Mouse (Mus musculus) kidney, adult 2 months (tissue): Measurements from ENCODE around the gene Zfx. TPM values are rescaled to one million over a fixed set of nuclear protein-coding genes. Genes with fewer than 3 reads are reported as not detected.

Experiments
- DNase-seq: peaks from one replicate; pipeline ENCODE4 v3.0.0; 2021
- H3K27ac ChIP-seq: fragments of 200-500 bp; 2 replicates; pipeline ENCODE4 v1.5.1; 2012; ENCODE audit warnings: low read depth, low read length, control low read depth, inconsistent platforms; ENCODE audit not compliant: insufficient read depth
- H3K27me3 ChIP-seq: fragments of 200-500 bp; replicated peaks from 2 replicates; pipeline ENCODE4 v1.6.1; 2012; ENCODE audit warnings: mild to moderate bottlenecking, moderate library complexity, low read length, inconsistent platforms; ENCODE audit not compliant: control insufficient read depth, insufficient read depth
- H3K36me3 ChIP-seq: fragments of 200-500 bp; 2 replicates; pipeline ENCODE4 v1.6.1; 2012; ENCODE audit warnings: mild to moderate bottlenecking, moderate library complexity, low read length, inconsistent platforms; ENCODE audit not compliant: control insufficient read depth, insufficient read depth
- H3K4me1 ChIP-seq: fragments of 200-500 bp; 2 replicates; pipeline ENCODE4 v1.6.1; 2011; ENCODE audit warnings: low read length; ENCODE audit not compliant: control insufficient read depth, insufficient read depth
- H3K4me3 ChIP-seq: fragments of 200-500 bp; 2 replicates; pipeline ENCODE4 v1.5.1; 2011; ENCODE audit warnings: mild to moderate bottlenecking, low read depth, low read length, control low read depth; ENCODE audit not compliant: insufficient read depth
- CTCF ChIP-seq: fragments of 200-500 bp; conservative IDR thresholded peaks from 2 replicates; pipeline ENCODE4 v1.5.1; 2011; ENCODE audit warnings: low read depth, mild to moderate bottlenecking, control low read depth, low read length, moderate library complexity, mixed read lengths; ENCODE audit not compliant: insufficient read depth, insufficient read length
- POLR2A ChIP-seq: fragments of 200-500 bp; IDR thresholded peaks from one replicate; pipeline ENCODE4 v1.6.1; 2011; ENCODE audit warnings: low read depth, low read length, control low read depth
- WGBS: fragments of 180-500 bp; shearing (Covaris S2); methylation state at CpG from one replicate; pipeline ENCODE4 v1.1.7; 2018; 5-methylcytosine and 5-hydroxymethylcytosine counted together
- polyA plus RNA-seq: library from polyadenylated mRNA; depleted of rRNA; stranded (reverse); fragments of >200 nt; gene quantifications from 2 replicates; pipeline ENCODE4 v1.2.3, GENCODE M21; 2012

The Zfx gene
- polyA plus RNA-seq, 1 experiment, result 5.4 TPM

DNA sequence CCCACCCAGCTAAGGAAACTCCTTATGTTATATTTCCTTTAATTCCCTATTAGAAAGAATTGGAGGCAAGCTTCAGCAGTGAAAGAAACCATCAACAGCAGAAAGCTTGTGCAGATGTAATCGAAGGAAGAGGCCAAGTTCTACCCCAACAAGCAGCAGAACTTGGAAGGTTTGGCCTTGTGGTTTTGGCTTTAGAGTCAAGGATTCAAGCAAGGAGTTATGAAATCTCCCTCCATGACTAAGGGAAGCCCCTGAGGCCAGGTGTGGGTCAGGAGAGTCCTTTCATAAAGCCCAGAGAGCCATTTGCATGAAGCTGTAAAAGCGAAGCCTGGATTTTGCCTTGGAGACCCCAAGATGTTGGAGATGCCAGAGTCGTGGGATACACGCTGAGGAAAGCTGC, 11.6 kb upstream of the Zfx start:
- H3K4me1 ChIP-seq, result no peaks in the 10 kb centered on the region
- no peak for DNase-seq
- WGBS, result 82% methylated on average over 4 of the region's 4 CpGs
- no peak overlapping the region for H3K4me3 ChIP-seq
- no peaks in the 10 kb centered on the region for H3K36me3 ChIP-seq
- no peaks in the 10 kb centered on the region for H3K27me3 ChIP-seq
- TF ChIP-seq CTCF (no peak), POLR2A (no peak)
- no peak overlapping the region for H3K27ac ChIP-seq

DNA sequence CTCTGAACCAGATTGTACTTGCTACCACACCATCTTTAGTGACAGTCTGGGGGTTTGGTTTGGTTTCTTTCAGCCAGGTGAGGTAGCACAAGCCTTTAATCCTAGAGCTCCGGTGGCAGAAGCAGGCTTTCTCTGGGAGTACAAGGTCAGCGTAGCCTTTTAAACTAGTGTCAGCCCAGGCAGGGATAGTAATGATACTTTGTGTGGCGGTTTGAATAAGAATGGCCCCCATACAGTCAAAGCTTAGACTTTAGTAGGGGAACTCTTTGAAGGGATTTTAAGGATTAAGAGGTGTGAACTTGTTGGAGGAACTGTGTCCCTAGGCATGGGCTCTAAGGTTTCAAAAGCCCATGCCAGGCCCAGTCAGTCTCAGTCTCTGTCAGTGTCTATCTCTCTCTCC, 10.0 kb upstream of the Zfx start:
- WGBS, result 78% methylated on average over 3 of the region's 3 CpGs
- no peak for DNase-seq
- Histone ChIP-seq H3K4me1 (no peaks in the 10 kb centered on the region), H3K36me3 (no peaks in the 10 kb centered on the region), H3K4me3 (no peak overlapping the region), H3K27ac (no peak overlapping the region), H3K27me3 (no peaks in the 10 kb centered on the region)
- TF ChIP-seq POLR2A, result no peak
- no peak for TF ChIP-seq CTCF

DNA sequence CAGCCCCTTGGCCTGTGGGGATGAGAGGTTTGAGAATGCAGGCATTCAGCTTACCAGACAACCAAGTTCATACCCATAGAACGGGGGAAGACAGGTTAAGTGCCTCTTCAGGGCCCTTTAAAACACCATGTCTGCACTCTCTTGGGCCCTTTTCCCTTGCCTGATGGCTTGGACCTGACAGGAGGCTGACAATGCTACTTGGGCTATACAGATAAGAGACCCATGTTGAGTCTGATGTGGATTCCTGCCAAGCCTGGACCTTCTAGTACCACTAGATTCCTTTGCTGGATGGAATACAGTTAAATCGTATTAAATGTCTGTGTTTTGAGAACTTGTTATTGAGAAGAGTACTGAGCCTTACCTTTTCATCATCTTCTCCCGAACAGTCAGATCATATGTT, 8.7 kb upstream of the Zfx start:
- H3K27me3 ChIP-seq, result no peaks in the 10 kb centered on the region
- H3K36me3 ChIP-seq, result no peaks in the 10 kb centered on the region
- no peak overlapping the region for H3K4me3 ChIP-seq
- no peaks in the 10 kb centered on the region for H3K4me1 ChIP-seq
- 79% methylated on average over 3 of the region's 3 CpGs for WGBS
- DNase-seq, result no peak
- H3K27ac ChIP-seq, result no peak overlapping the region
- TF ChIP-seq POLR2A, result no peak

GRCm38 (mm10) chrX:94129712-94130111, 6.2 kb upstream of the Zfx start:
- WGBS, result 82% methylated on average over 4 of the region's 4 CpGs

GRCm38 (mm10) chrX:94125950-94126349, 2.4 kb upstream of the Zfx start:
- Histone ChIP-seq H3K27me3 (no peaks in the 10 kb centered on the region), H3K27ac (no peak overlapping the region), H3K4me1 (no peaks in the 10 kb centered on the region), H3K36me3 (no peaks in the 10 kb centered on the region), H3K4me3 (no peak overlapping the region)
- 74% methylated on average over 2 of the region's 2 CpGs for WGBS
- no peak for TF ChIP-seq POLR2A
- no peak for TF ChIP-seq CTCF
- no peak for DNase-seq

More at GRCm38 (mm10) chrX:94129712-94130111, 6.2 kb upstream of the Zfx start:
- no peak for TF ChIP-seq CTCF
- no peak for TF ChIP-seq POLR2A
- Histone ChIP-seq H3K27ac (no peak overlapping the region), H3K27me3 (no peaks in the 10 kb centered on the region), H3K4me3 (no peak overlapping the region), H3K4me1 (no peaks in the 10 kb centered on the region), H3K36me3 (no peaks in the 10 kb centered on the region)
- DNase-seq, result no peak

DNA sequence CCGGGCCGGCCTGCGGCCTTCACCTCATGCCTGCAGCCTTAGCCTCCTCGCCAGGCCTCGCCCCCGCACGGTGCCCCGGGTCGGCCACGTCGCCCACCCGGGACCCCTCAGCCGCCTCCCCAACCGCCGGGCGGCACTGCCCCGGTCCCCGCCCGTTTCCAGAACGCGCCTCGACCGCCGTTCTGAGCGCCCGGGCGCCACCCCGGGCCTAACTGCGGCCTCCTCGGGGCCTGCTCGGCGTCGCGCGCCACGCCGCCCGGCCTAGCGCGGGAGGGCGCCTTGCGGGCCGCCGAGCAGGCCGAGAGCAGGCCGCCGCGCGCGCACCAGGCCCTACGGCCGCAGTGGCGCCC, 818 bp downstream of the Zfx start:
- DNase-seq, result no peak
- Histone ChIP-seq H3K27me3 (no peaks in the 10 kb centered on the region), H3K4me1 (peaks cover 4% of the 10 kb centered on the region; the same call in 1 of the 2 replicates), H3K4me3 (peak overlapping the region; percentile 43), H3K36me3 (no peaks in the 10 kb centered on the region), H3K27ac (peak overlapping the region; percentile 100)
- TF ChIP-seq CTCF (no peak), POLR2A (no peak)
- 2% methylated on average over 30 of the region's 53 CpGs for WGBS

DNA sequence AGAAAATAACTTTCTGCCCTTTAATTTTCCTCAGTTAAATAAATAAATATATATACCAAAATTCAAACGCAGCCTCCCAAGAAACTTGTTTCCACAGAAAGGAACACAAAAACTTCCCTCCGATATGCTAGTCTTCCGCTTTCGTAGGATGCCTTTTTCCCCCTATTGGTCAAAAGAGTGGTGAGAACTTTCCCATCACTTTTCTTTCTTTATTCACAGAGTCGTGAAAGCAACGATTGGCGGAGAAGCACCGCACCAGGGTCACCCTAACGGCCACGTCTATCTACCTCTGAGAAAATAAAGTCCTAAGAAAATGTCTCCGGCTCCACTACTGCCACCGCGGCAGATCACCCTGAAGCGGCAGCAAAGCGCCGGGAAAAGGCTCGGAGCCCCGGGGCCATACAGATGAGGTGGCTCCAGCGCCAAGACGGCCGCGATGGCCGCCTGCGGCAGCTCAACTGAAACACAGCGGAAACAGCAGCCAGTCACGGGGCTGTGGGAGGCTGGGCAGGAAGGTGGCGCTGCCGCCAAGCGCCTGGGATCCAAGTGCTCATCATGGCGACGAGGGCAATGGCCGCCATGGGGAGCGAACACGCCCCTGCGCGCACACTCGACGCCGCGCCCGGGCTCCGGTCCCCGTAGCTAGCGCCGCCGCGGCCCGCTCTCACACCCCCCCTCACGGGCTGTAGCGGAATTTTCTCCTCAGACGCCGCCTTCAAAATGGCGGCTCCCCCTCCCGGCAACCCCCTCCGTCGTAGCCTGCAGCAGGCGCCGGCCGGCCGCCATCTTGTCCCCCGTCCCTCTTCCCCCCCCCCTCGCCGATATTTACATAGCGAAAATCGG, 1.4 kb downstream of the Zfx start:
- Histone ChIP-seq H3K4me3 (peak overlapping the region; percentile 82), H3K4me1 (peaks cover 4% of the 10 kb centered on the region; the same call in 1 of the 2 replicates), H3K36me3 (no peaks in the 10 kb centered on the region), H3K27ac (peak overlapping the region; percentile 100), H3K27me3 (no peaks in the 10 kb centered on the region)
- under 1% methylated on average over 35 of the region's 65 CpGs for WGBS
- peak; percentile 22; the same call in 1 of the 2 replicates for TF ChIP-seq CTCF
- peak; percentile 53 for TF ChIP-seq POLR2A
- peak; percentile 91 for DNase-seq
